Mouse (Mus musculus) right cerebral cortex, postnatal 36 days (tissue): ENCODE measurements at regions not wholly inside any gene's neighbourhood (a gene's known extent, or its start where the extent isn't known, plus 50 kb on each side); places are given as distances from the start of the nearest gene placed in this dataset.

Experiments
- DNase-seq, 2 experiments: peaks; one replicate each; pipeline ENCODE4 v3.0.0; 2022; ENCODE audit warnings: low spot score in 2 of 2, mixed read lengths in 1 of 2

GRCm38 (mm10) chr3:39571444-39572237, 684.9 kb downstream of the Fat4 start:
- DNase-seq, result no peak

GRCm38 (mm10) chr3:39575200-39575599, 688.5 kb downstream of the Fat4 start:
- DNase-seq, result no peak

- no peak for DNase-seq
Observed at GRCm38 (mm10) chr3:39591312-39591711, 704.6 kb downstream of the Fat4 start.

- DNase-seq, result peak in 1 of 2 experiments; percentile 16
Observed at GRCm38 (mm10) chr3:39592349-39593117, 705.8 kb downstream of the Fat4 start.

GRCm38 (mm10) chr3:39609937-39610336, 723.2 kb downstream of the Fat4 start:
- no peak for DNase-seq

GRCm38 (mm10) chr3:39612408-39612807, 725.7 kb downstream of the Fat4 start:
- DNase-seq, result no peak

- no peak for DNase-seq
Observed at GRCm38 (mm10) chr3:39637924-39638323, 751.2 kb downstream of the Fat4 start.

- DNase-seq, result no peak
Observed at GRCm38 (mm10) chr3:39643194-39643593, 756.5 kb downstream of the Fat4 start.

GRCm38 (mm10) chr3:39666817-39667216, 780.1 kb downstream of the Fat4 start:
- DNase-seq, result no peak

- no peak for DNase-seq
Observed at GRCm38 (mm10) chr3:39669145-39669544, 782.4 kb downstream of the Fat4 start.

- DNase-seq, result no peak
Observed at GRCm38 (mm10) chr3:39673997-39674396, 787.3 kb downstream of the Fat4 start.

- no peak for DNase-seq
Observed at GRCm38 (mm10) chr3:39674927-39675326, 788.2 kb downstream of the Fat4 start.

GRCm38 (mm10) chr3:39705610-39706009, 818.9 kb downstream of the Fat4 start:
- DNase-seq, result no peak

GRCm38 (mm10) chr3:39712795-39713709, 818.0 kb upstream of the Intu start:
- no peak for DNase-seq

GRCm38 (mm10) chr3:39714056-39714592, 817.0 kb upstream of the Intu start:
- DNase-seq, result no peak

- peak; percentile 55 to 64 for DNase-seq
Observed at GRCm38 (mm10) chr3:39718946-39719545, 812.0 kb upstream of the Intu start.

- no peak for DNase-seq
Observed at GRCm38 (mm10) chr3:39725755-39726154, 805.3 kb upstream of the Intu start.

GRCm38 (mm10) chr3:39736639-39737038, 794.4 kb upstream of the Intu start:
- no peak for DNase-seq

GRCm38 (mm10) chr3:39745947-39746346, 785.1 kb upstream of the Intu start:
- DNase-seq, result peak; percentile 45 to 50

GRCm38 (mm10) chr3:39768981-39769568, 762.0 kb upstream of the Intu start:
- no peak for DNase-seq
